ENCODE assay signal across 14 mouse cellular contexts in the genomic region with DNA sequence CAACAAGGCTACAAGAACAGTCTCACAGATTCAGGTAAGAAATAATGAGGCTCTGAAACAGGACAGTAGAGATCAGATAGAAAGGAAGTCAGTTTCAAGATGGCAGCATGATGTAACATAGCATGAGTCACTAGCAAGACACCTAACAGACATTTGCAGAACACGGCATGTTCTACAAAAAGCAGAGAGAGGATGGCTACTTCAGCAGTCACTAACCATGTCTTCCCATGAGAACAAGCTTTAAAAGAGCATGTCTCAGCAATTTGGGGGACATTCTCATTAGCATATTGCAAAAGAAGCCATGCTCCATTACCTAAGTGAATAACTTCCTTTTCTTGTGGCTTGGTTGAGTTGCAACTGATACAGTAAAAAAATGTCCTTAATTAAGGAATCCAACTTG.
"Had no signal": no experiment of that assay in that cellular context is flagged by ENCODE, and none has a peak within 500 bp of the region (broad histone marks: within the 10 kb centered on the region; RNA-seq: fewer than 3 reads in every experiment).

No protein-coding gene starts in this region.

- H3K9ac ChIP-seq: kidney, embryonic 15.5 days; limb, embryonic 13.5 days; lung, embryonic 14.5 days; neural tube, embryonic 13.5 days had no signal

- H3K36me3 ChIP-seq: kidney, embryonic 15.5 days; limb, embryonic 13.5 days; midbrain, embryonic 10.5 days; neural tube, embryonic 13.5 days had no signal

- H3K9me3 ChIP-seq: kidney, embryonic 15.5 days; limb, embryonic 13.5 days; midbrain, embryonic 10.5 days; neural tube, embryonic 13.5 days had no signal

- H3K27ac ChIP-seq: kidney, embryonic 15.5 days; limb, embryonic 13.5 days; midbrain, embryonic 10.5 days; neural tube, embryonic 13.5 days had no signal

- H3K4me2 ChIP-seq: kidney, embryonic 15.5 days; limb, embryonic 13.5 days; liver, embryonic 11.5 days; lung, embryonic 14.5 days; neural tube, embryonic 13.5 days had no signal

- H3K4me3 ChIP-seq: kidney, embryonic 15.5 days; limb, embryonic 13.5 days; midbrain, embryonic 10.5 days; neural tube, embryonic 13.5 days had no signal

- H3K4me1 ChIP-seq: kidney, embryonic 15.5 days; limb, embryonic 13.5 days had no signal

- DNase-seq: kidney, adult 2 months; kidney, postnatal 14 days; left cerebral cortex, postnatal 4 days; lung, embryonic 14.5 days; lung, postnatal 14 days; midbrain, embryonic 14.5 days; right cerebral cortex, postnatal 14 days; thymus, adult 18-20 months; thymus, postnatal 25 days had no signal

- H3K27me3 ChIP-seq: kidney, embryonic 15.5 days; limb, embryonic 13.5 days; neural tube, embryonic 13.5 days had no signal
